Mouse (Mus musculus) inflammation-experienced regulatory T-cells (primary cell): ENCODE data around the gene Hmga1. TPM values are rescaled to one million over a fixed set of nuclear protein-coding genes. Genes with fewer than 3 reads are reported as not detected.

ENCODE experiments used
- polyA plus RNA-seq, 2 experiments: library from polyadenylated mRNA; unstranded; fragments of 100-300 nt; shearing (Covaris generic); gene quantifications; one replicate each; pipeline ENCODE4 v1.2.1; 2017

Hmga1 gene
- polyA plus RNA-seq, result 10 to 100 TPM; 73.6 to 75.1 TPM

DNA sequence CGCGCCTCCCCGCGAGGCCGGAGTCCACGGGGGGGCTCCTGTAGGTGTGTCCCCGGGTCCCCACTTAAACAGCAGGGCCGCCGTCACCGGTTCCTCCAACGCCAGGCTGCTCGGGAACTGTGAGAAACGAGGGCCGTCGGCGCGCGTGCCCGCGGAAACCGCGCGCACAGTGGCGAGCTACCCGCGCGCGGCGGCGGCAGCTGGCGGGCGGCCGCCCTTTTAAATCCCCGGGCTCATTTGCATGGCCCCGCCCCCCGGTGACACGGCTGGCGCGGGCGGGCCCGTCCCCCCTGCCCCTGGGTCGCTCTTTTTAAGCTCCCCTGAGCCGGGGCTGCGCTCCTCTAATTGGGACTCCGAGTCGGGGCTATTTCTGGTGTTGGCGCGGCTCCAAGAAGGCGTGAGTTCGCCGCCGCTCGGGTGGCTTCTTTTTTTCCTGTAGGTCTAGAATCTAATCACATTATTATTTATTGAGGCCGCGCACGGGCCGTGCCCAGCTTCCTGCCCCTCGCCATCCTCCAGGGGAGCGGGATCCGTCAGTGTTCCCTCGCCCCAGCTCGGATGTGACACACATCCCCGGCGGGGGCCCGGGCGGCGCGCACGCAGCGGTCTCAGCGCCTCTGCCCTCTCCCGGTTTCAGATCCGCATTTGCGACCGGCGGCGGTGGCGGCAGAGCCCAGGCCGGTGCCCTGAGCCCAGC, at the start of gene Hmga1:
TSS of gene Hmga1 (plus strand) at position 183 of the 697 bp plus-strand sequence.

DNA sequence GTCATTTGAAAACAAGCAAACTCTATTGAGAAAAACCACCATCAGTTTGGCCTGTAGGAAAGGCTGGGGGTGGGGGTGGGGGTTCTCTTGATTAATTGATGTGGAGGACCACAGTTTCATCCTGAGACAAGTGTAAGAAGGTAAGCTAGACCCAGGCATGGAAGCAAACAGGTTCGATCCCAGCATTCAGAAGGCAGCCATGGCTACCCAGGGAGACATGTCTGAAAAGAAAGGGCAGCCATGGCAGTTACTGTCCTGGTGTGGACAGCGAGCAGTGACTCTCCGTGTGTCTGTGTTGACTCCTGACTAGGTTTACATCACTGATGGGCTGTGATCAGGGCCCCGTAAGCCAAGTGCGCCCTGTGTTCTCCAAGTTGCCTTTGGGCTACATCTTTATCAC, 35.0 kb upstream of the Hmga1 start, which contains the start of gene Grm4:
TSS of gene Grm4 (minus strand) at position 101 of the 400 bp plus-strand sequence.

DNA sequence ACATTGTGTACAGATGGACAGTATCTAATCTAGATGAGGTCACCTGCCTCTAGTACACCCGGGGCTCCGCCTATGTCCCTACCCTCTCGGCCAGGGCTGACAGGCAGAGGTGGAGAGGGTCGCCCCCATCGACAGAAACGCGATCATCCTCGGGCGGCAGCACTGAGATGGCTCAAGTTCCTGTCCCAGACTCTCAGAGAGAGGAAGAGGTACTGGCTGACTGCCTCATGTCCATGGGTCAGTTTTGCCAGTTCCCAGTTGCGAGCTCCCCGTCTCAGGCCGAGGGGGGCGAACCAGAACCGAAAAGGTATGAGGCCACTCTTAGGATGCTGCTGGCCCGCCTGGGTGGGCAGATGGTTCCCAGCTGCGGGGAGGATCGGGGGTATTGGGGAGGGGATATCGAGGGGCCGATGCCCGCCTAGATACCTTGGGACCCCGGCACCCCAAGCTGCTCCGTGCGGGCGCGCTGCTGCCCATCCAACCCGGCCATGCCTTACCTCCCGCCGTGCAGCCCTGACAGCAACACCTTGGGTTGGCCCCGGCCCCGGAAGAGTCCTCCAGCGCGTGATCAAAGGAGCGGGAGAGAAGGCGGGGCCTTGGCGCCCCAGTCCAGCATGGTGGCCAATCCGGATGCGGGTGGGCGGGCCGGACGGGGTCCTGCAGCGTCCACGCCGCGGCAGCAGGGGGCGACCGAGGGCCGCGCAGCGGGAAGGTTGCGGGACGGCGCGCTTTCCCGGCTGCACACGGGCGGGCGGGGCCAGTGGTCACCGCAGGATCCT, 9.1 kb downstream of the Hmga1 start, which contains the start of gene AI413582:
TSS of gene AI413582 (minus strand) at position 594 of the 779 bp plus-strand sequence.

Other genes starting within 250 kb of the Hmga1 start
- gene Grm4, start 35.1 kb upstream of the Hmga1 start, polyA plus RNA-seq, result under 1 TPM in 1 of 2 experiments, not detected in 1; 0.66 TPM
- gene AI413582, start 9.3 kb downstream of the Hmga1 start, polyA plus RNA-seq, result 100 to 1,000 TPM; 125 to 170 TPM
- 10 to 100 TPM; 76.6 to 97.6 TPM for gene Nudt3, start 67.0 kb downstream of the Hmga1 start, polyA plus RNA-seq
- gene RPS10-NUDT3, start 78.7 kb downstream of the Hmga1 start, polyA plus RNA-seq, result not detected
- 100 to 1,000 TPM; 914 to 952 TPM for gene Rps10, start 80.2 kb downstream of the Hmga1 start, polyA plus RNA-seq
- 10 to 100 TPM; 59.2 to 67.8 TPM for gene Pacsin1, start 99.0 kb downstream of the Hmga1 start, polyA plus RNA-seq
- gene Spdef, start 172.5 kb downstream of the Hmga1 start, polyA plus RNA-seq, result 1 to 10 TPM in 1 of 2 experiments, under 1 TPM in 1; 0.57 to 2.9 TPM